In the genomic region with DNA sequence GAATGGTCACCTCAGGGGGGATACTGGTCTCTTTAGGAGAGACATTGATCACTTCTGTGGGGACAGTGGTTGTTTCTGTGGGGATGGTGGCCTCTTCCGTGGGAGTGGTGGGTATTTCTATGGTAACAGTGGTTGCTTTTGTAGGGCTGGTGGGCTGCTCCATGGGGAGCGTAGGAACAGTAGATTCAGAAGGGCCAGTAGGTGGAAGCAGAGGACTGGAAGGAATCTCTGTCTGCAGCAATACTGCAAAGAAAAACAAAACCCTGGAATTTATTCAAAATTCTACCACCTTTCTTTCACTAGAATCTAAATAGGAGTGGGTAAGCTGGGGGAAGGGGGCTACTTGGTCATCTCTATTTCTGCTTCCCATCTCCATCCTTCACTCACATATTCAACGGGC, we compare ENCODE assay signal across 13 mouse cellular contexts. TPM values are rescaled to one million over a fixed set of nuclear protein-coding genes. Genes with fewer than 3 reads are reported as not detected.
A peak's percentile ranks its signal among the peaks of the same experiment; 100 is the strongest.
DNase-seq lines count a peak whose midpoint lies in the region; ATAC-seq and TF ChIP-seq lines count a peak whose summit lies in the region.
"Had no signal": no experiment of that assay in that cellular context is flagged by ENCODE, and none has a peak within 500 bp of the region (broad histone marks: within the 10 kb centered on the region; RNA-seq: fewer than 3 reads in every experiment).

No protein-coding gene starts in this region.

- H3K27me3 ChIP-seq in forebrain, embryonic 14.5 days (replicated peaks; ENCODE audit: control insufficient read depth, insufficient read depth, low read length), result no peaks in the 10 kb centered on the region
- H3K27me3 ChIP-seq in forebrain, embryonic 10.5 days (ENCODE audit: poor library complexity, severe bottlenecking), result no peaks in the 10 kb centered on the region
- H3K27me3 ChIP-seq: stomach, embryonic 15.5 days had no signal

- no peaks in the 10 kb centered on the region for H3K9me3 ChIP-seq in forebrain, embryonic 14.5 days (replicated peaks; ENCODE audit: control insufficient read depth, low read length)
- no peaks in the 10 kb centered on the region; the same call in 1 of the 2 replicates for H3K9me3 ChIP-seq in forebrain, embryonic 10.5 days
- H3K9me3 ChIP-seq: stomach, embryonic 15.5 days had no signal

- ATAC-seq in forebrain, embryonic 14.5 days, result no peak

- H3K4me3 ChIP-seq in forebrain, embryonic 14.5 days (ENCODE audit: low read depth, low read length), result no peak overlapping the region
- H3K4me3 ChIP-seq in forebrain, embryonic 10.5 days, result no peak overlapping the region
- no peak overlapping the region for H3K4me3 ChIP-seq in layer of hippocampus, adult 2 months
- H3K4me3 ChIP-seq: stomach, embryonic 15.5 days had no signal

- no peak overlapping the region for H3K27ac ChIP-seq in forebrain, embryonic 14.5 days (ENCODE audit: low read depth, low read length)
- H3K27ac ChIP-seq in forebrain, embryonic 10.5 days, result no peak overlapping the region
- no peak overlapping the region for H3K27ac ChIP-seq in layer of hippocampus, adult 2 months
- H3K27ac ChIP-seq: stomach, embryonic 15.5 days had no signal

- no peaks in the 10 kb centered on the region for H3K36me3 ChIP-seq in forebrain, embryonic 14.5 days (ENCODE audit: control insufficient read depth, insufficient read depth, low read length)
- H3K36me3 ChIP-seq in forebrain, embryonic 10.5 days (replicated peaks), result no peaks in the 10 kb centered on the region
- H3K36me3 ChIP-seq: stomach, embryonic 15.5 days had no signal

- H3K4me2 ChIP-seq in forebrain, embryonic 14.5 days (ENCODE audit: low read length), result no peak overlapping the region
- H3K4me2 ChIP-seq: stomach, embryonic 15.5 days had no signal

- peak; percentile 79 for TF ChIP-seq CTCF in layer of hippocampus, adult 2 months (conservative IDR thresholded peaks at IDR 0.05)

- H3K4me1 ChIP-seq in forebrain, embryonic 14.5 days (ENCODE audit: control insufficient read depth, insufficient read depth, low read length), result no peaks in the 10 kb centered on the region
- no peaks in the 10 kb centered on the region for H3K4me1 ChIP-seq in forebrain, embryonic 10.5 days
- H3K4me1 ChIP-seq: stomach, embryonic 15.5 days had no signal

- no peak overlapping the region for H3K9ac ChIP-seq in forebrain, embryonic 14.5 days (ENCODE audit: low read length)
- H3K9ac ChIP-seq: stomach, embryonic 15.5 days had no signal

- peak; percentile 27 for DNase-seq in forebrain, embryonic 14.5 days (ENCODE audit: low spot score)
- DNase-seq in forebrain, embryonic 10.5 days (ENCODE audit: extremely low spot score, low spot score), result no peak
- peak; percentile 16 to 27 for DNase-seq in layer of hippocampus, adult 2 months (ENCODE audit: low spot score in 2 of 2)
- no peak for DNase-seq in layer of hippocampus, adult 11-12 months (ENCODE audit: low spot score)
- DNase-seq in lung, postnatal 10 days, result peak; percentile 29
- DNase-seq in lung, postnatal 36 days, result no peak
- DNase-seq in brain, adult 2 months (ENCODE audit: low read depth, low spot score), result peak; percentile 15
- DNase-seq in urinary bladder, postnatal 4 days (ENCODE audit: low spot score in 2 of 2), result no peak
- DNase-seq: adrenal gland, adult 8-10 months; heart, adult 18-20 months; thymus, postnatal 36 days had no signal

- 44% methylated on average over 3 of the region's 3 CpGs for WGBS in forebrain, embryonic 14.5 days
- WGBS in forebrain, embryonic 10.5 days, result 49% methylated on average over 3 of the region's 3 CpGs

RNA-seq across cellular contexts. Expression of a gene that starts 11.8 kb away (rescaled TPM):
- polyA plus RNA-seq in forebrain, embryonic 14.5 days (2014; fragmentation: Nextera tagmentation; extraction: Ambion mirVana), result 0.04 and 0.05 TPM in 2 replicates
- polyA plus RNA-seq in forebrain, embryonic 10.5 days (2016; fragmentation: Nextera tagmentation; extraction: Ambion mirVana), result 0.10 and 0.12 TPM in 2 replicates
- total RNA-seq in layer of hippocampus, adult 2 months (2021), result under 1 TPM; 0.36 to 0.49 TPM
- total RNA-seq: adrenal gland, adult 8-10 months; heart, adult 18-20 months; heart, postnatal 25 days had no signal

RNA-seq across cellular contexts. Expression of a gene that starts 37.3 kb away (rescaled TPM):
- polyA plus RNA-seq in forebrain, embryonic 14.5 days (2014; fragmentation: Nextera tagmentation; extraction: Ambion mirVana), result 81.2 and 98.0 TPM in 2 replicates
- polyA plus RNA-seq in forebrain, embryonic 10.5 days (2016; fragmentation: Nextera tagmentation; extraction: Ambion mirVana), result 56.1 and 59.4 TPM in 2 replicates
- 10 to 100 TPM; 33.8 to 35.1 TPM for total RNA-seq in layer of hippocampus, adult 2 months (2021)

RNA-seq across cellular contexts. Expression of a gene that starts 53.3 kb away (rescaled TPM):
- polyA plus RNA-seq in forebrain, embryonic 14.5 days (2014; fragmentation: Nextera tagmentation; extraction: Ambion mirVana), result 11.5 and 13.0 TPM in 2 replicates
- polyA plus RNA-seq in forebrain, embryonic 10.5 days (2016; fragmentation: Nextera tagmentation; extraction: Ambion mirVana), result 13.5 and 14.0 TPM in 2 replicates
- 10 to 100 TPM; 61.9 to 63.5 TPM for total RNA-seq in layer of hippocampus, adult 2 months (2021)

Comparison
In these comparisons a context has a peak if more than half of its experiments do, and no peak if none do; other contexts are left out.
1. DNase-seq: peak in forebrain, embryonic 14.5 days (single experiment), layer of hippocampus, adult 2 months (2 of 2), lung, postnatal 10 days (single experiment) and brain, adult 2 months (single experiment); none in forebrain, embryonic 10.5 days (single experiment), layer of hippocampus, adult 11-12 months (single experiment), lung, postnatal 36 days (single experiment) and urinary bladder, postnatal 4 days (0 of 2).